Mouse (Mus musculus): ENCODE measurements around the gene Iqschfp. TPM values are rescaled to one million over a fixed set of nuclear protein-coding genes. Genes with fewer than 3 reads are reported as not detected.

Gene Iqschfp
- polyA plus RNA-seq (2012; rRNA removed), result 0.33 TPM in 2 replicates
- polyA plus RNA-seq (2014; fragmentation: Nextera tagmentation; extraction: Ambion mirVana), result 0.37 TPM in 1 of 2 replicates, not detected in the other

DNA sequence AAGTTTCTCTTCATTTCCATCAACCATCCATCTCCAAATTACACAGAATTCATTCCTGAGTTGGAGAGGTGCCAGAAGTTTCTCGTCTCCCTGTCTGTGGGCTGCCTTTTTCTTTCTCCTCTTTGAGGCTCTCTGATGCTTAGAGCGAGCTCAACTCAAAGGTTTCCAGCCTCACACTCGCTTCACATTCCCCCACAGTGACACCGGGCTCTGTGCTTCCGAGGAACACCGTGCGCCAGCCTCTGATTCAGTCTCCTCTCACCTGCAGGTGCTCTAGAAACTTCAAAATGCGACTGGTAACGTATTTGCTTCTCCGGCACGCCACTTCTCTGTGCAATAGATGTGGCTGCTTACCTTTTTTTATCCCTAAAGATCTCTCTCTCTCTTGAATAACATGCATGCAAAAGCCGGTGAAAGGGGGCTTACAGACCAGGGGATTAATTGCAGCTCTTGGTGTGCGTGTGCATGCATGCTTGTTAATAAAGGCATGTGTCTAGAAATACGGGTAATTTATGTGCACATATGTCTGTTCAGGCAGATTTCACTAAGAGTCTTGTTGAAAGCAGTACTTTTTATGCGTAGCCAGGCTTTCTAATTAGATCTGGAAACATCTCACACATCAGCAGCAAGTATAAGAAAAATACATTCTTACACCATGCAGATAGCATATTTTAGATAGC is at the start of gene Iqschfp, which contains the start of gene Iqcj:
Iqschfp (plus strand) TSS at position 207 of the 680 bp plus-strand sequence.
Iqcj (plus strand) TSS at position 195 of the 680 bp plus-strand sequence.
- Histone ChIP-seq H3K36me3 (ENCODE audit: control insufficient read depth, insufficient read depth, low read length) (no peaks in the 10 kb centered on the region), H3K9ac (ENCODE audit: low read depth, low read length, severe bottlenecking) (no peak within 1 kb of the TSS), H3K4me2 (replicated peaks; ENCODE audit: low read depth, low read length, severe bottlenecking) (peak within 1 kb of the TSS; percentile 48), H3K4me3 (replicated peaks; ENCODE audit: low read length) (peak within 1 kb of the TSS; percentile 22), H3K9me3 (ENCODE audit: control insufficient read depth, low read length) (no peaks in the 10 kb centered on the region), H3K4me1 (ENCODE audit: control insufficient read depth, insufficient read depth, low read length) (peaks cover 10% of the 10 kb centered on the region), H3K27me3 (ENCODE audit: control insufficient read depth, insufficient read depth, low read length) (0 out of 2 replicates have a peak, but pooled peaks cover 11% of the 10 kb centered on the region), H3K27ac (replicated peaks; ENCODE audit: low read depth, low read length) (no peak within 1 kb of the TSS)
- DNase-seq (ENCODE audit: low spot score), result no peak
- 19% methylated on average over 15 of the region's 15 CpGs for WGBS
- no peak for ATAC-seq (ENCODE audit: low FRiP score, low read depth)
- TF ChIP-seq POLR2A (IDR thresholded peaks at IDR 0.05; ENCODE audit: borderline replicate concordance, extremely low read depth, insufficient read depth, insufficient read length), result no peak

- no peaks in the 10 kb centered on the region for H3K36me3 ChIP-seq (ENCODE audit: control insufficient read depth, insufficient read depth, low read length)
- TF ChIP-seq POLR2A (IDR thresholded peaks at IDR 0.05; ENCODE audit: borderline replicate concordance, extremely low read depth, insufficient read depth, insufficient read length), result no peak
- no peak overlapping the region for H3K9ac ChIP-seq (ENCODE audit: low read depth, low read length, severe bottlenecking)
- no peak overlapping the region for H3K4me2 ChIP-seq (replicated peaks; ENCODE audit: low read depth, low read length, severe bottlenecking)
- DNase-seq (ENCODE audit: low spot score) (no peak), ATAC-seq (ENCODE audit: low FRiP score, low read depth) (no peak)
- H3K4me1 ChIP-seq (ENCODE audit: control insufficient read depth, insufficient read depth, low read length), result no peaks in the 10 kb centered on the region
- H3K27me3 ChIP-seq (ENCODE audit: control insufficient read depth, insufficient read depth, low read length), result no peaks in the 10 kb centered on the region
- H3K9me3 ChIP-seq (ENCODE audit: control insufficient read depth, low read length), result no peaks in the 10 kb centered on the region
- H3K27ac ChIP-seq (replicated peaks; ENCODE audit: low read depth, low read length), result no peak overlapping the region
- WGBS, result 85% methylated on average over 5 of the region's 5 CpGs
- no peak overlapping the region for H3K4me3 ChIP-seq (replicated peaks; ENCODE audit: low read length)
Measured at GRCm38 (mm10) chr3:67852397-67852796, 39.6 kb upstream of the Iqschfp start.

GRCm38 (mm10) chr3:67861524-67861923 is 30.5 kb upstream of the Iqschfp start:
- DNase-seq (ENCODE audit: low spot score), result no peak
- Histone ChIP-seq H3K4me3 (replicated peaks; ENCODE audit: low read length) (no peak overlapping the region), H3K27me3 (ENCODE audit: control insufficient read depth, insufficient read depth, low read length) (no peaks in the 10 kb centered on the region), H3K9ac (ENCODE audit: low read depth, low read length, severe bottlenecking) (no peak overlapping the region), H3K4me1 (ENCODE audit: control insufficient read depth, insufficient read depth, low read length) (no peaks in the 10 kb centered on the region), H3K4me2 (replicated peaks; ENCODE audit: low read depth, low read length, severe bottlenecking) (no peak overlapping the region), H3K27ac (replicated peaks; ENCODE audit: low read depth, low read length) (no peak overlapping the region), H3K36me3 (ENCODE audit: control insufficient read depth, insufficient read depth, low read length) (no peaks in the 10 kb centered on the region), H3K9me3 (ENCODE audit: control insufficient read depth, low read length) (no peaks in the 10 kb centered on the region)
- no peak for ATAC-seq (ENCODE audit: low FRiP score, low read depth)
- WGBS, result 88% methylated on average over 3 of the region's 3 CpGs
- TF ChIP-seq POLR2A (IDR thresholded peaks at IDR 0.05; ENCODE audit: borderline replicate concordance, extremely low read depth, insufficient read depth, insufficient read length), result no peak

- ATAC-seq (ENCODE audit: low FRiP score, low read depth), result no peak
- TF ChIP-seq POLR2A (IDR thresholded peaks at IDR 0.05; ENCODE audit: borderline replicate concordance, extremely low read depth, insufficient read depth, insufficient read length), result no peak
- Histone ChIP-seq H3K9ac (ENCODE audit: low read depth, low read length, severe bottlenecking) (no peak overlapping the region), H3K36me3 (ENCODE audit: control insufficient read depth, insufficient read depth, low read length) (no peaks in the 10 kb centered on the region), H3K4me2 (replicated peaks; ENCODE audit: low read depth, low read length, severe bottlenecking) (peak overlapping the region; percentile 13; the same call in 1 of the 2 replicates), H3K4me3 (replicated peaks; ENCODE audit: low read length) (no peak overlapping the region), H3K27ac (replicated peaks; ENCODE audit: low read depth, low read length) (no peak overlapping the region), H3K9me3 (ENCODE audit: control insufficient read depth, low read length) (no peaks in the 10 kb centered on the region), H3K4me1 (ENCODE audit: control insufficient read depth, insufficient read depth, low read length) (0 out of 2 replicates have a peak, but pooled peaks cover 5% of the 10 kb centered on the region), H3K27me3 (ENCODE audit: control insufficient read depth, insufficient read depth, low read length) (no peaks in the 10 kb centered on the region)
- 17% methylated on average over 13 of the region's 13 CpGs for WGBS
- DNase-seq (ENCODE audit: low spot score), result peak; percentile 25
Measured at GRCm38 (mm10) chr3:67867420-67868065, 24.5 kb upstream of the Iqschfp start.

DNA sequence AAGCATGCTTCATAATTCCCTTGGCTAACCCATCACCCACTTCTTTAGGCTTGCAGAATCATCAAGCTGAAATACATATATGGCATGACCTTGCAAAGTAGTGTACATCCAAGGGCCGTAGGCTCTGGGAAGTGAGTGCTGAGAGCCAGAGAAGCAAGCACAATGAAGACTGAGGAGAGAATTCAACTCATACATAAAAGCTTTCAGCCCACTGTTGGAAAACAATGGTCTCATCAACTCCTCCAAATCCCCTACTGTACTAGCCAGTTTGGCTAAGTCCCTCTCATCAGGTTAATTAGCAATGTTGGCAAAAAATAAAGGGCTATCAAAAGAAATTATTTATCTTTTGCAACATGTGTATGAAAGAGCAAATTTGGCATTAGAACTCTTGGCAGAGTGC is 22.6 kb upstream of the Iqschfp start:
- no peak overlapping the region for H3K9ac ChIP-seq (ENCODE audit: low read depth, low read length, severe bottlenecking)
- H3K36me3 ChIP-seq (ENCODE audit: control insufficient read depth, insufficient read depth, low read length), result no peaks in the 10 kb centered on the region
- no peaks in the 10 kb centered on the region for H3K9me3 ChIP-seq (ENCODE audit: control insufficient read depth, low read length)
- H3K4me1 ChIP-seq (ENCODE audit: control insufficient read depth, insufficient read depth, low read length), result 0 out of 2 replicates have a peak, but pooled peaks cover 5% of the 10 kb centered on the region
- H3K4me2 ChIP-seq (replicated peaks; ENCODE audit: low read depth, low read length, severe bottlenecking), result no peak overlapping the region
- H3K27me3 ChIP-seq (ENCODE audit: control insufficient read depth, insufficient read depth, low read length), result no peaks in the 10 kb centered on the region
- ATAC-seq (ENCODE audit: low FRiP score, low read depth) (no peak), DNase-seq (ENCODE audit: low spot score) (no peak)
- whole genome bisulfite sequencing, result 68% methylated on average over 1 of the region's 1 CpGs
- TF ChIP-seq POLR2A (IDR thresholded peaks at IDR 0.05; ENCODE audit: borderline replicate concordance, extremely low read depth, insufficient read depth, insufficient read length), result no peak
- no peak overlapping the region for H3K27ac ChIP-seq (replicated peaks; ENCODE audit: low read depth, low read length)
- H3K4me3 ChIP-seq (replicated peaks; ENCODE audit: low read length), result no peak overlapping the region

Data from limb, embryonic 14.5 days (tissue).